Mouse (Mus musculus): ENCODE results near the gene Fshr.

DNA sequence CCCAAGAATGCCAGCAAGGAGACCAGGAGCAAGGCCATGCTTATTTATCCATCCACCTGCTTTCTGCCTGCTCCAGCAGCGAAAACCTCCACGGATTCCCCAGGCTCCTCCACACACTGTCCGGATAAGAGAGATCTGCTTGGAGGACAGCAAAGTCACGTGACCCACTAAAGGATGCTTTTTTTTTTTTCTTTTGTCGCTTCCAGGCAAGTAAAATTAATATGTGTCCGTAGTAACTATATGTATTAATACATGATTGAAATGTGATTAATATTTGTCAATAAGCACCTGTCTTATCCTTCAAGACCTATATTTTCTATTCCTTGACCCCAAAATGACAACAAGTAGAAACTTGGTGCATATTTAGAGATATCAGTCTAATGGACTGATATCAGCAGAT, at the start of gene Fshr:
- TF ChIP-seq EP300 (IDR thresholded peaks at IDR 0.05; ENCODE audit: low read depth) (no peak), CTCF (IDR thresholded peaks at IDR 0.05; ENCODE audit: low read depth) (no peak)
